ENCODE assay signal across 12 mouse cellular contexts in genomic region chr6:57544866-57545265, GRCm38 (mm10). TPM values are rescaled to one million over a fixed set of nuclear protein-coding genes. Genes with fewer than 3 reads are reported as not detected.
A peak's percentile ranks its signal among the peaks of the same experiment; 100 is the strongest.
DNase-seq lines count a peak whose midpoint lies in the region; ATAC-seq and TF ChIP-seq lines count a peak whose summit lies in the region.
"Had no signal": no experiment of that assay in that cellular context is flagged by ENCODE, and none has a peak within 500 bp of the region (broad histone marks: within the 10 kb centered on the region; RNA-seq: fewer than 3 reads in every experiment).

No protein-coding gene starts in this region.

- peak overlapping the region; percentile 93 for H3K27ac ChIP-seq in heart, adult 2 months
- H3K27ac ChIP-seq in heart, embryonic 11.5 days (ENCODE audit: low read depth, low read length) = no peak overlapping the region
- no peak overlapping the region for H3K27ac ChIP-seq in lung, embryonic 14.5 days (ENCODE audit: low read depth)
- H3K27ac ChIP-seq in heart, embryonic 16.5 days (ENCODE audit: low read length) = peak overlapping the region; percentile 42; the same call in 1 of the 2 replicates
- H3K27ac ChIP-seq: embryonic facial prominence, embryonic 10.5 days; intestine, embryonic 15.5 days had no signal

- TF ChIP-seq CTCF in heart, adult 2 months (IDR thresholded peaks at IDR 0.05) = no peak
- TF ChIP-seq CTCF in lung, embryonic 14.5 days (IDR thresholded peaks at IDR 0.05; ENCODE audit: low read depth) = no peak

- intact Hi-C loops in heart, adult 2 months (cut with DNase I) = no loop called here

- TF ChIP-seq EP300 in heart, adult 2 months (IDR thresholded peaks at IDR 0.05; ENCODE audit: insufficient read depth, low read depth, low read length) = no peak

- 43% methylated on average over 2 of the region's 2 CpGs for WGBS in heart, adult 2 months
- 39% methylated on average over 2 of the region's 2 CpGs for WGBS in heart, embryonic 11.5 days (ENCODE audit: insufficient replicate concordance)
- WGBS in lung, embryonic 14.5 days = 49% methylated on average over 2 of the region's 2 CpGs
- 23% methylated on average over 2 of the region's 2 CpGs for WGBS in heart, embryonic 16.5 days

- H3K9me3 ChIP-seq in heart, embryonic 11.5 days (replicated peaks; ENCODE audit: control insufficient read depth, low read length) = no peaks in the 10 kb centered on the region
- no peaks in the 10 kb centered on the region for H3K9me3 ChIP-seq in lung, embryonic 14.5 days (ENCODE audit: low read depth, low read length)
- H3K9me3 ChIP-seq in heart, embryonic 16.5 days (replicated peaks; ENCODE audit: control insufficient read depth, low read length) = no peaks in the 10 kb centered on the region
- H3K9me3 ChIP-seq: embryonic facial prominence, embryonic 10.5 days; intestine, embryonic 15.5 days had no signal

- no peak overlapping the region for H3K4me2 ChIP-seq in heart, embryonic 11.5 days
- no peak overlapping the region for H3K4me2 ChIP-seq in lung, embryonic 14.5 days
- no peak overlapping the region for H3K4me2 ChIP-seq in heart, embryonic 16.5 days (ENCODE audit: low read depth, low read length)
- H3K4me2 ChIP-seq: intestine, embryonic 15.5 days had no signal

- peak in 1 of 2 experiments; percentile 64 for DNase-seq in heart, adult 2 months
- DNase-seq in lung, embryonic 14.5 days = peak; percentile 23
- DNase-seq in lung, postnatal 4 days = no peak
- peak; percentile 20 for DNase-seq in skeletal muscle tissue, adult 2 months (ENCODE audit: low read depth, low spot score)
- DNase-seq: cerebellum, adult 11 months; right cerebral cortex, postnatal 4 days had no signal

- H3K79me2 ChIP-seq in heart, adult 2 months (replicated peaks; ENCODE audit: control insufficient read depth, insufficient read depth, low read length) = no peaks in the 10 kb centered on the region

- TF ChIP-seq POLR2A in heart, adult 2 months (IDR thresholded peaks at IDR 0.05; ENCODE audit: insufficient read depth, low read depth, low read length) = no peak

- no peak for ATAC-seq in heart, embryonic 11.5 days (replicated peaks; ENCODE audit: insufficient number of reproducible peaks, low FRiP score, low TSS enrichment)
- no peak for ATAC-seq in lung, embryonic 14.5 days (ENCODE audit: insufficient read depth)
- ATAC-seq in heart, embryonic 16.5 days (replicated peaks; ENCODE audit: extremely low read depth, insufficient read depth, low FRiP score) = peak; percentile 85
- ATAC-seq in monocyte, adult 5-6 weeks (replicated peaks; ENCODE audit: insufficient number of reproducible peaks, low FRiP score, low TSS enrichment, poor library complexity, severe bottlenecking) = no peak
- ATAC-seq: activated CD4-positive, CD25-positive, alpha-beta regulatory T cell, adult 4 months; intestine, embryonic 15.5 days had no signal

- peaks cover 2% of the 10 kb centered on the region; the same call in 1 of the 2 replicates for H3K36me3 ChIP-seq in heart, adult 2 months (ENCODE audit: control insufficient read depth, insufficient read depth, low read length)
- H3K36me3 ChIP-seq in heart, embryonic 11.5 days (ENCODE audit: control insufficient read depth, insufficient read depth, low read length) = no peaks in the 10 kb centered on the region
- no peaks in the 10 kb centered on the region for H3K36me3 ChIP-seq in lung, embryonic 14.5 days (ENCODE audit: insufficient read depth)
- no peaks in the 10 kb centered on the region for H3K36me3 ChIP-seq in heart, embryonic 16.5 days (ENCODE audit: control insufficient read depth, insufficient read depth)
- H3K36me3 ChIP-seq: embryonic facial prominence, embryonic 10.5 days; intestine, embryonic 15.5 days had no signal

- H3K27me3 ChIP-seq in heart, adult 2 months (ENCODE audit: control insufficient read depth, insufficient read depth, low read length) = no peaks in the 10 kb centered on the region
- H3K27me3 ChIP-seq in heart, embryonic 11.5 days (ENCODE audit: control insufficient read depth, insufficient read depth, low read length) = no peaks in the 10 kb centered on the region
- no peaks in the 10 kb centered on the region for H3K27me3 ChIP-seq in lung, embryonic 14.5 days (ENCODE audit: insufficient read depth, low read length)
- H3K27me3 ChIP-seq in heart, embryonic 16.5 days (ENCODE audit: control insufficient read depth, insufficient read depth, low read length) = no peaks in the 10 kb centered on the region
- H3K27me3 ChIP-seq: intestine, embryonic 15.5 days had no signal

- no peaks in the 10 kb centered on the region; the same call in none of the 2 replicates for H3K4me1 ChIP-seq in heart, adult 2 months (ENCODE audit: control insufficient read depth, insufficient read depth, low read length)
- H3K4me1 ChIP-seq in heart, embryonic 11.5 days (ENCODE audit: control insufficient read depth, insufficient read depth, low read length) = no peaks in the 10 kb centered on the region
- H3K4me1 ChIP-seq in lung, embryonic 14.5 days (ENCODE audit: insufficient read depth) = no peaks in the 10 kb centered on the region
- H3K4me1 ChIP-seq in heart, embryonic 16.5 days (ENCODE audit: control insufficient read depth, insufficient read depth, low read length) = no peaks in the 10 kb centered on the region
- H3K4me1 ChIP-seq: embryonic facial prominence, embryonic 10.5 days; intestine, embryonic 15.5 days had no signal

- no peak overlapping the region for H3K4me3 ChIP-seq in heart, adult 2 months
- H3K4me3 ChIP-seq in heart, embryonic 11.5 days (ENCODE audit: low read depth, low read length) = no peak overlapping the region
- H3K4me3 ChIP-seq in lung, embryonic 14.5 days (ENCODE audit: low read depth, low read length) = no peak overlapping the region
- no peak overlapping the region for H3K4me3 ChIP-seq in heart, embryonic 16.5 days (ENCODE audit: low read length)
- H3K4me3 ChIP-seq: embryonic facial prominence, embryonic 10.5 days; intestine, embryonic 15.5 days had no signal

- H3K9ac ChIP-seq in heart, adult 2 months (ENCODE audit: low read depth, low read length) = no peak overlapping the region
- H3K9ac ChIP-seq in heart, embryonic 11.5 days (ENCODE audit: low read depth, low read length) = no peak overlapping the region
- H3K9ac ChIP-seq in lung, embryonic 14.5 days = no peak overlapping the region
- no peak overlapping the region for H3K9ac ChIP-seq in heart, embryonic 16.5 days (ENCODE audit: low read length)
- H3K9ac ChIP-seq: intestine, embryonic 15.5 days had no signal

RNA-seq across cellular contexts. Expression of gene Ppm1k, which starts 9.6 kb away (rescaled TPM):
- 100 to 1,000 TPM in 1 of 2 experiments, 10 to 100 TPM in 1; 70.9 to 103 TPM for total RNA-seq in heart, adult 2 months (2021)
- 18.0 and 36.9 TPM in 2 replicates for polyA plus RNA-seq in heart, adult 2 months (2012; rRNA removed)
- 14.8 and 15.2 TPM in 2 replicates for polyA plus RNA-seq in heart, embryonic 11.5 days (2014; fragmentation: Nextera tagmentation; extraction: Ambion mirVana)
- polyA plus RNA-seq in lung, embryonic 14.5 days (2014; fragmentation: Nextera tagmentation; extraction: Ambion mirVana) = 4.7 and 6.0 TPM in 2 replicates
- 12.2 and 15.7 TPM in 2 replicates for polyA plus RNA-seq in heart, embryonic 16.5 days (2015; fragmentation: Nextera tagmentation; extraction: Ambion mirVana)
- total RNA-seq in monocyte, adult 5-6 weeks (2017) = 11.2 to 50.5 TPM (median 12.1 TPM) in 3 replicates

RNA-seq across cellular contexts. Expression of gene Herc6, which starts 35.9 kb away (rescaled TPM):
- 1 to 10 TPM; 3.4 to 3.8 TPM for total RNA-seq in heart, adult 2 months (2021)
- polyA plus RNA-seq in heart, adult 2 months (2012; rRNA removed) = 2.6 and 3.7 TPM in 2 replicates
- polyA plus RNA-seq in heart, embryonic 11.5 days (2014; fragmentation: Nextera tagmentation; extraction: Ambion mirVana) = 4.7 and 6.7 TPM in 2 replicates
- polyA plus RNA-seq in lung, embryonic 14.5 days (2014; fragmentation: Nextera tagmentation; extraction: Ambion mirVana) = 3.7 and 3.9 TPM in 2 replicates
- polyA plus RNA-seq in heart, embryonic 16.5 days (2015; fragmentation: Nextera tagmentation; extraction: Ambion mirVana) = 4.2 and 6.6 TPM in 2 replicates
- 19.4 to 42.9 TPM (median 38.9 TPM) in 3 replicates for total RNA-seq in monocyte, adult 5-6 weeks (2017)

Comparison
In these comparisons a context has a peak if more than half of its experiments do, and no peak if none do; other contexts are left out.
1. DNase-seq: peak in lung, embryonic 14.5 days (single experiment) and skeletal muscle tissue, adult 2 months (single experiment); none in lung, postnatal 4 days (0 of 2).
2. H3K27ac ChIP-seq: peak in heart, adult 2 months (single experiment) and heart, embryonic 16.5 days (single experiment); none in heart, embryonic 11.5 days (single experiment) and lung, embryonic 14.5 days (single experiment).